Mouse (Mus musculus) intestine, postnatal 0 days (tissue): ENCODE measurements around the gene Nfe2l3. TPM values are rescaled to one million over a fixed set of nuclear protein-coding genes. Genes with fewer than 3 reads are reported as not detected.

Experiments used
- ATAC-seq: fragments of 200-750 bp; cut with Nextera tagmentation; 2 replicates; pipeline ENCODE4 v1.8.0; 2017; ENCODE audit warnings: mild to moderate bottlenecking, moderate TSS enrichment, moderate library complexity
- H3K27ac ChIP-seq: fragments of 300-500 bp; sonication (generic); 2 replicates; pipeline ENCODE4 v1.5.1; 2014; ENCODE audit warnings: mild to moderate bottlenecking, low read depth, low read length, moderate library complexity
- H3K27me3 ChIP-seq: fragments of 300-500 bp; sonication (generic); replicated peaks from 2 replicates; pipeline ENCODE4 v1.6.1; 2014; ENCODE audit warnings: low read length, mixed read lengths; ENCODE audit not compliant: control insufficient read depth, insufficient read depth
- H3K36me3 ChIP-seq: fragments of 300-500 bp; sonication (generic); 2 replicates; pipeline ENCODE4 v1.6.1; 2014; ENCODE audit warnings: mild to moderate bottlenecking, moderate library complexity; ENCODE audit not compliant: control insufficient read depth, insufficient read depth
- H3K4me1 ChIP-seq: fragments of 300-500 bp; sonication (generic); replicated peaks from 2 replicates; pipeline ENCODE4 v1.6.1; 2014; ENCODE audit warnings: antibody characterized with exemption, low read length, mixed read lengths; ENCODE audit not compliant: control insufficient read depth, insufficient read depth
- H3K4me2 ChIP-seq: fragments of 300-500 bp; sonication (generic); replicated peaks from 2 replicates; pipeline ENCODE4 v1.6.1; 2014; ENCODE audit warnings: low read depth, mild to moderate bottlenecking, moderate library complexity
- H3K4me3 ChIP-seq: fragments of 300-500 bp; sonication (generic); 2 replicates; pipeline ENCODE4 v1.5.1; 2014; ENCODE audit warnings: low read depth, low read length
- H3K9ac ChIP-seq: fragments of 300-500 bp; sonication (generic); 2 replicates; pipeline ENCODE4 v1.6.1; 2014; ENCODE audit warnings: mild to moderate bottlenecking, low read depth, low read length
- H3K9me3 ChIP-seq: fragments of 300-500 bp; sonication (generic); 2 replicates; pipeline ENCODE4 v1.6.1; 2016; ENCODE audit warnings: mixed run types; ENCODE audit not compliant: control insufficient read depth
- CTCF ChIP-seq: sonication (generic); IDR thresholded peaks from 2 replicates; pipeline ENCODE4 v1.5.1; 2016; ENCODE audit warnings: low read depth, mild to moderate bottlenecking, control low read depth, antibody characterized with exemption, moderate library complexity
- WGBS: fragments of 180-500 bp; shearing (Covaris S2); extraction: QIAGEN DNeasy Blood & Tissue Kit; methylation state at CpG from one replicate; pipeline ENCODE4 v1.1.7; 2014; 5-methylcytosine and 5-hydroxymethylcytosine counted together
- polyA plus RNA-seq: library from polyadenylated mRNA; unstranded; fragments of >200 nt; fragmentation: Nextera tagmentation; extraction: Ambion mirVana; gene quantifications from 2 replicates; pipeline ENCODE4 v1.2.1, GENCODE M21; 2015

Nfe2l3 gene
- polyA plus RNA-seq, 1 experiment from 2014 or later, result 0.99 TPM

DNA sequence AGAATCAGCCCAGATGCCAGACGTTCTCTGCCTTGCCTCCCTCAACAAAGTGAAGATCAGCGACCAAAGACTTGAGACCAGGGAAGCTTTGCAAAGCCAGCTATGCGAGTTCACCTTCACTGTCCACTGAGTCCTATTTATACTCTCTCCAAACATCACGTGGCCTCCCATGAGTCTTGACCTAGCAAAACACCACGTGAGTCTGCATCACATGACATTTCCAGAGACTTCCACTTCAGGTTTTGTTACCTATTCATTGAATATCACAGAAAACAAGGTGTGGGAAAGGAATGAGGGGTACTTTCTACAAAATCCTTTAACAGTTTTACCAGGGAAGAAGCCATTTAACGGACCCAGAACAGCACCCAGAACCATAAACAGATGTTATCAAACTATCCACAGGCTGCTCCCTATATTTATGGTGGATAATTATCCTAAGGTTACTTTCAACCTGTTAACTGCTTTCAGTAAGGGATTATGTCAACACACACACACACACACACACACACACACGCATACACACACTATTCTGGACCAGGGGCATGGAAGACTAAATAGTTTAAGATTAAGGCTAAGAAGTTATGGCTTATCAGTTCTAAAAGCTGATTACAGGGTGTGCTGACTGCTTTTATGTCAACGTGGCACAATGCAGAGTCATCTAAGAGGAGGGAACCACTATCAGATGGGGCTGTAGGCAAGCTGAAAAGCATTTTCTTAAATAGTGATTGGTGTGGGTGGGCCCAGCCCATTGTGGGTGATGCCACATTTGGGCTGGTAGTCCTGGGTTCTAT, 65.0 kb downstream of the Nfe2l3 start:
- Histone ChIP-seq H3K9ac (no peak overlapping the region), H3K27ac (no peak overlapping the region), H3K4me1 (no peaks in the 10 kb centered on the region), H3K4me3 (no peak overlapping the region), H3K27me3 (no peaks in the 10 kb centered on the region), H3K36me3 (no peaks in the 10 kb centered on the region), H3K9me3 (no peaks in the 10 kb centered on the region), H3K4me2 (no peak overlapping the region)
- peak; percentile 60 for ATAC-seq
- 36% methylated on average over 8 of the region's 8 CpGs for WGBS
- no peak for TF ChIP-seq CTCF

DNA sequence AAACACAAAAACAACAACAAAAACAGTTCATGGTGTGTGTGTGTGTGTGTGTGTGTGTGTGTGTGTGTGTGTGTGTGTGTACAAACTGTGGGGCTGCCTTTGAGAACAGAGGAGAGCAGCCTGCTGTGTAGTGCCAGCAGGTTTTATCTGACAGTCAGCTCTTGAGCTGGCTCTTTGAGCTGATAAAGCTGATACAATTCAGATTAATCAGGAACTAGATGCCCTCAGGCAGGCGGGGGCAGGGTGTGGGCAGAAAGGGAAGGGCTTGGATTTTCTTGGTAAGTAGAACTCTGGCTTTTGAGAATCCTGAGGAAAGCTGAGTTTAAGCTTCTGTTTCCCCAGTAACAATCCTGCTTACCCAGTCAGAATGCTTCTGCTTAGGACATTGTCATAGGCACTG, 73.2 kb downstream of the Nfe2l3 start:
- Histone ChIP-seq H3K27me3 (no peaks in the 10 kb centered on the region), H3K9me3 (no peaks in the 10 kb centered on the region), H3K36me3 (no peaks in the 10 kb centered on the region), H3K27ac (no peak overlapping the region), H3K4me2 (no peak overlapping the region), H3K4me1 (no peaks in the 10 kb centered on the region), H3K4me3 (no peak overlapping the region), H3K9ac (no peak overlapping the region)
- no peak for ATAC-seq
- 31% methylated on average over 1 of the region's 1 CpGs for WGBS
- TF ChIP-seq CTCF, result no peak

DNA sequence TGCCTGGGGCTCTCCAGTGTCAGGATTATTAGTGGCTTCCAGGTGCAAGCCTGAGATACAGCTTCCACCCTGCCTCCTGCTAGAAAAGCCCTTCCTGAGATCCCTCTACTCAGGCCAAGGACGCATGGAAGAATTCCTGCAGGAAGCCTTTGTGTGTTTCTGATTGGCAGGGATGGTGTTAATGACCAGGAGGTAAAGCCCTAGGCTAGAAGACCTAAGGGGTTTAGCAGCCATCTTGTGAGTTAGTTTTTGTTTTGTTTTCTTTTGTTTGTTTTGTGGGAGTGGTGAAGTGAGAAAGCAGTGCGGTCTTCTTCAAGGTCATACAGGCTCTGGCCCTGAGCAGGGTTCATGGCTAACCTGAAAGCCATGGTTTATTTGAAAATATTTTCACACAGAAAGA, 75.1 kb downstream of the Nfe2l3 start:
- no peaks in the 10 kb centered on the region for H3K9me3 ChIP-seq
- no peak overlapping the region for H3K9ac ChIP-seq
- H3K36me3 ChIP-seq, result no peaks in the 10 kb centered on the region
- H3K4me1 ChIP-seq, result no peaks in the 10 kb centered on the region
- no peak overlapping the region for H3K4me2 ChIP-seq
- 80% methylated on average over 2 of the region's 2 CpGs for WGBS
- H3K27me3 ChIP-seq, result no peaks in the 10 kb centered on the region
- TF ChIP-seq CTCF, result no peak
- H3K27ac ChIP-seq, result no peak overlapping the region
- ATAC-seq, result no peak
- H3K4me3 ChIP-seq, result no peak overlapping the region

Other genes starting within 250 kb of the Nfe2l3 start
- 654 and 678 TPM in 2 replicates for gene Hnrnpa2b1, start 37.2 kb downstream of the Nfe2l3 start, polyA plus RNA-seq
- 168 and 172 TPM in 2 replicates for gene Cbx3, start 37.7 kb downstream of the Nfe2l3 start, polyA plus RNA-seq
- gene Snx10, start 91.2 kb downstream of the Nfe2l3 start, polyA plus RNA-seq, result 8.4 and 10.1 TPM in 2 replicates